ENCODE assay signal across 22 mouse cellular contexts in the genomic region with DNA sequence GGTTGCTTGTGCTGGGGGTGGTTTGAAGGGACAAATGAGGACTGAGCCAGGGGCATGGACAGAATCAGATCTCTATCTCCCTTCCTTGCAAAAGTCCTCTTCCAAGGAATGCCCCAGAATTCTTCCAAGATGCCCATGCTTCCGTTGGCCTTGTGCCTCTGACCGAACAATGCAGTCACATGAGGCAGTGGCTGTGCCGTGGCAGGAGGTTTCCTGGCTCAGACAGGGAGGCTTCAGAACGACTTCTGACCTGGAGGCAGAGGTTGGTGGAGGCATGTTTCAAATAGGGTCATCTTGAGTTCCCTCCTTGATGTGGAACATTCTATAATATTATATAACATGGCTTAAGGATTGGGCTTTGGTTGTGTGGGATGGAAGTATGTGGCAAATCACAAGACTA.
DNase-seq lines count a peak whose midpoint lies in the region; ATAC-seq and TF ChIP-seq lines count a peak whose summit lies in the region.
"Had no signal": no experiment of that assay in that cellular context is flagged by ENCODE, and none has a peak within 500 bp of the region (broad histone marks: within the 10 kb centered on the region; RNA-seq: fewer than 3 reads in every experiment).

No protein-coding gene starts in this region.

- TF ChIP-seq EP300 in lung, postnatal 0 days (IDR thresholded peaks at IDR 0.05), result no peak

- H3K4me3 ChIP-seq in kidney, adult 2 months (ENCODE audit: insufficient read depth, low read depth, low read length), result no peak overlapping the region
- H3K4me3 ChIP-seq in lung, postnatal 0 days (ENCODE audit: low read depth, low read length), result no peak overlapping the region
- H3K4me3 ChIP-seq: embryonic facial prominence, embryonic 13.5 days; embryonic facial prominence, embryonic 15.5 days; erythroblast, embryonic 14.5 days; forebrain, embryonic 10.5 days; forebrain, embryonic 12.5 days had no signal

- TF ChIP-seq POLR2A in kidney, adult 2 months (IDR thresholded peaks at IDR 0.05; ENCODE audit: low read depth, low read length), result no peak

- no peak overlapping the region for H3K27ac ChIP-seq in kidney, adult 2 months (ENCODE audit: insufficient read depth, low read depth, low read length)
- no peak overlapping the region for H3K27ac ChIP-seq in lung, postnatal 0 days (ENCODE audit: low read length)
- H3K27ac ChIP-seq: embryonic facial prominence, embryonic 13.5 days; embryonic facial prominence, embryonic 15.5 days; forebrain, embryonic 10.5 days; forebrain, embryonic 12.5 days had no signal

- peak; percentile 60 for DNase-seq in kidney, adult 2 months
- no peak for DNase-seq in kidney, postnatal 14 days
- DNase-seq in kidney, adult 9 months, result peak; percentile 54
- DNase-seq in kidney, postnatal 4 days, result no peak
- DNase-seq in lung, postnatal 36 days, result peak; percentile 43
- no peak for DNase-seq in lung, postnatal 0 days (ENCODE audit: low spot score)
- DNase-seq: adrenal gland, adult 2 months; adrenal gland, postnatal 10 days; adrenal gland, postnatal 25 days; cerebellum, adult 11 months; cerebellum, adult 18-20 months; cerebellum, adult 8-10 months; cerebellum, adult 9-11 months; cerebellum, postnatal 14 days; cerebellum, postnatal 36 days; embryo, embryonic 11 days had no signal

- ATAC-seq in lung, postnatal 0 days, result no peak
- ATAC-seq: forebrain, embryonic 14.5 days had no signal

- TF ChIP-seq CTCF in kidney, adult 2 months (conservative IDR thresholded peaks at IDR 0.05; ENCODE audit: insufficient read depth, insufficient read length, low read depth, low read length), result no peak
- TF ChIP-seq CTCF in lung, postnatal 0 days (IDR thresholded peaks at IDR 0.05), result no peak

- no peak overlapping the region for H3K9ac ChIP-seq in lung, postnatal 0 days (replicated peaks; ENCODE audit: low read depth)
- H3K9ac ChIP-seq: embryonic facial prominence, embryonic 13.5 days; embryonic facial prominence, embryonic 15.5 days; forebrain, embryonic 12.5 days had no signal

- H3K4me2 ChIP-seq in lung, postnatal 0 days (replicated peaks; ENCODE audit: low read depth, low read length), result no peak overlapping the region
- H3K4me2 ChIP-seq: embryonic facial prominence, embryonic 13.5 days; embryonic facial prominence, embryonic 15.5 days; forebrain, embryonic 12.5 days had no signal

- H3K9me3 ChIP-seq in lung, postnatal 0 days (ENCODE audit: low read length), result no peaks in the 10 kb centered on the region
- H3K9me3 ChIP-seq: embryonic facial prominence, embryonic 13.5 days; embryonic facial prominence, embryonic 15.5 days; forebrain, embryonic 12.5 days had no signal

- H3K36me3 ChIP-seq in kidney, adult 2 months (ENCODE audit: control insufficient read depth, insufficient read depth, low read length), result no peaks in the 10 kb centered on the region
- no peaks in the 10 kb centered on the region for H3K36me3 ChIP-seq in lung, postnatal 0 days (ENCODE audit: insufficient read depth, low read length)
- H3K36me3 ChIP-seq: embryonic facial prominence, embryonic 13.5 days; embryonic facial prominence, embryonic 15.5 days; forebrain, embryonic 10.5 days; forebrain, embryonic 12.5 days had no signal

- H3K27me3 ChIP-seq in kidney, adult 2 months (replicated peaks; ENCODE audit: control insufficient read depth, insufficient read depth, low read length), result no peaks in the 10 kb centered on the region
- no peaks in the 10 kb centered on the region for H3K27me3 ChIP-seq in lung, postnatal 0 days (replicated peaks; ENCODE audit: insufficient read depth, low read length)
- H3K27me3 ChIP-seq: embryonic facial prominence, embryonic 13.5 days; embryonic facial prominence, embryonic 15.5 days had no signal

- H3K4me1 ChIP-seq in kidney, adult 2 months (ENCODE audit: control insufficient read depth, insufficient read depth, low read length), result no peaks in the 10 kb centered on the region
- peaks cover 4% of the 10 kb centered on the region; the same call in 1 of the 2 replicates for H3K4me1 ChIP-seq in lung, postnatal 0 days (ENCODE audit: insufficient read depth, low read depth, low read length)

- WGBS in kidney, adult 2 months, result 49% methylated on average over 4 of the region's 4 CpGs
- 62% methylated on average over 4 of the region's 4 CpGs for WGBS in lung, postnatal 0 days

Comparison
In these comparisons a context has a peak if more than half of its experiments do, and no peak if none do; other contexts are left out.
1. DNase-seq: peak in kidney, adult 2 months (single experiment), kidney, adult 9 months (single experiment) and lung, postnatal 36 days (single experiment); none in kidney, postnatal 14 days (single experiment), kidney, postnatal 4 days (0 of 2) and lung, postnatal 0 days (single experiment).